Mouse (Mus musculus) ovary, adult 18-20 months (tissue): ENCODE data around the gene Trpv5.

Source experiments
- DNase-seq: peaks from one replicate; pipeline ENCODE4 v3.0.0; 2022; ENCODE audit warnings: low spot score, mixed read lengths

Trpv5 gene

GRCm38 (mm10) chr6:41680669-41681068 is at the start of gene Trpv5:
Trpv5 (minus strand) TSS chr6:41680769.
- no peak for DNase-seq

- DNase-seq, result no peak
Observed at GRCm38 (mm10) chr6:41727989-41728609, 47.5 kb upstream of the Trpv5 start.

- no peak for DNase-seq
Observed at GRCm38 (mm10) chr6:41721430-41721829, 40.9 kb upstream of the Trpv5 start.

GRCm38 (mm10) chr6:41710281-41710680 is 29.7 kb upstream of the Trpv5 start:
- no peak for DNase-seq

- DNase-seq, result no peak
Observed at GRCm38 (mm10) chr6:41706275-41706674, 25.7 kb upstream of the Trpv5 start.

GRCm38 (mm10) chr6:41704123-41704522 is 23.6 kb upstream of the Trpv5 start, which contains the start of gene Kel:
Kel (minus strand) TSS chr6:41704339.
- no peak for DNase-seq

GRCm38 (mm10) chr6:41702928-41703327 is 22.4 kb upstream of the Trpv5 start:
- no peak for DNase-seq

GRCm38 (mm10) chr6:41701245-41701644 is 20.7 kb upstream of the Trpv5 start:
- no peak for DNase-seq

GRCm38 (mm10) chr6:41694407-41694806 is 13.8 kb upstream of the Trpv5 start:
- no peak for DNase-seq

- no peak for DNase-seq
Observed at GRCm38 (mm10) chr6:41692200-41692599, 11.6 kb upstream of the Trpv5 start.

- DNase-seq, result no peak
Observed at GRCm38 (mm10) chr6:41685596-41685995, 5.0 kb upstream of the Trpv5 start.

- no peak for DNase-seq
Observed at GRCm38 (mm10) chr6:41684911-41685310, 4.3 kb upstream of the Trpv5 start.

- DNase-seq, result no peak
Observed at GRCm38 (mm10) chr6:41684131-41684530, 3.6 kb upstream of the Trpv5 start, which contains the start of gene Llcfc1. Llcfc1 (plus strand) TSS chr6:41684431.

- no peak for DNase-seq
Observed at GRCm38 (mm10) chr6:41681656-41682055, 1.1 kb upstream of the Trpv5 start.

GRCm38 (mm10) chr6:41676530-41676929 is 4.0 kb downstream of the Trpv5 start:
- DNase-seq, result no peak

GRCm38 (mm10) chr6:41662320-41662719 is 18.2 kb downstream of the Trpv5 start:
- no peak for DNase-seq

- DNase-seq, result no peak
Observed at GRCm38 (mm10) chr6:41658487-41658886, 22.1 kb downstream of the Trpv5 start.

GRCm38 (mm10) chr6:41654648-41655047 is 25.9 kb downstream of the Trpv5 start:
- DNase-seq, result no peak

GRCm38 (mm10) chr6:41653173-41653572 is 27.4 kb downstream of the Trpv5 start:
- DNase-seq, result no peak

- no peak for DNase-seq
Observed at GRCm38 (mm10) chr6:41646672-41647071, 33.9 kb downstream of the Trpv5 start.

GRCm38 (mm10) chr6:41646220-41646619 is 34.3 kb downstream of the Trpv5 start:
- no peak for DNase-seq

- no peak for DNase-seq
Observed at GRCm38 (mm10) chr6:41643227-41643626, 37.3 kb downstream of the Trpv5 start.

GRCm38 (mm10) chr6:41642765-41643164 is 37.8 kb downstream of the Trpv5 start:
- no peak for DNase-seq

GRCm38 (mm10) chr6:41641173-41641866 is 39.2 kb downstream of the Trpv5 start:
- no peak for DNase-seq
